In genomic region chr19:53852699-53853451, GRCm38 (mm10) we compare ENCODE assay signal across 8 mouse cellular contexts. TPM values are rescaled to one million over a fixed set of nuclear protein-coding genes. Genes with fewer than 3 reads are reported as not detected.
DNase-seq lines count a peak whose midpoint lies in the region; ATAC-seq lines count a peak whose summit lies in the region.

No protein-coding gene starts in this region.

- H3K9me3 ChIP-seq in heart, embryonic 15.5 days (replicated peaks) = no peaks in the 10 kb centered on the region
- no peaks in the 10 kb centered on the region for H3K9me3 ChIP-seq in heart, embryonic 12.5 days (replicated peaks)
- no peaks in the 10 kb centered on the region for H3K9me3 ChIP-seq in embryonic facial prominence, embryonic 10.5 days
- H3K9me3 ChIP-seq in hindbrain, embryonic 14.5 days (ENCODE audit: control insufficient read depth, low read length) = no peaks in the 10 kb centered on the region
- H3K9me3 ChIP-seq in midbrain, embryonic 14.5 days (ENCODE audit: control insufficient read depth, low read length) = no peaks in the 10 kb centered on the region
- H3K9me3 ChIP-seq in stomach, embryonic 16.5 days (replicated peaks; ENCODE audit: control insufficient read depth, low read length) = no peaks in the 10 kb centered on the region

- no peak overlapping the region for H3K4me2 ChIP-seq in heart, embryonic 15.5 days
- no peak overlapping the region for H3K4me2 ChIP-seq in heart, embryonic 12.5 days
- peak overlapping the region; percentile 35 for H3K4me2 ChIP-seq in hindbrain, embryonic 14.5 days (replicated peaks)
- peak overlapping the region; percentile 45 for H3K4me2 ChIP-seq in midbrain, embryonic 14.5 days (ENCODE audit: low read length)
- peak overlapping the region; percentile 30; the same call in 1 of the 2 replicates for H3K4me2 ChIP-seq in stomach, embryonic 16.5 days (ENCODE audit: low read depth, low read length)

- 61% methylated on average over 15 of the region's 15 CpGs for WGBS in heart, embryonic 15.5 days
- WGBS in heart, embryonic 12.5 days = 72% methylated on average over 15 of the region's 15 CpGs
- WGBS in embryonic facial prominence, embryonic 10.5 days = 55% methylated on average over 15 of the region's 15 CpGs
- WGBS in hindbrain, embryonic 14.5 days = 16% methylated on average over 15 of the region's 15 CpGs
- 13% methylated on average over 15 of the region's 15 CpGs for WGBS in midbrain, embryonic 14.5 days
- WGBS in stomach, embryonic 16.5 days = 31% methylated on average over 15 of the region's 15 CpGs

- H3K4me1 ChIP-seq in heart, embryonic 15.5 days (replicated peaks) = peaks cover 55% of the 10 kb centered on the region
- peaks cover 39% of the 10 kb centered on the region for H3K4me1 ChIP-seq in heart, embryonic 12.5 days (replicated peaks)
- H3K4me1 ChIP-seq in embryonic facial prominence, embryonic 10.5 days = peaks cover 57% of the 10 kb centered on the region
- peaks cover 26% of the 10 kb centered on the region for H3K4me1 ChIP-seq in hindbrain, embryonic 14.5 days (replicated peaks; ENCODE audit: control insufficient read depth, insufficient read depth, low read length)
- H3K4me1 ChIP-seq in midbrain, embryonic 14.5 days (ENCODE audit: control insufficient read depth, insufficient read depth, low read length) = peaks cover 35% of the 10 kb centered on the region
- H3K4me1 ChIP-seq in stomach, embryonic 16.5 days (ENCODE audit: control insufficient read depth, insufficient read depth, low read length) = peaks cover 35% of the 10 kb centered on the region

- peak; percentile 69 for DNase-seq in embryonic facial prominence, embryonic 10.5 days (ENCODE audit: low spot score)
- peak; percentile 83 for DNase-seq in hindbrain, embryonic 14.5 days (ENCODE audit: low spot score)
- peak; percentile 47 to 59 for DNase-seq in layer of hippocampus, postnatal 25 days (ENCODE audit: extremely low spot score in 1 of 2, low spot score in 1 of 2)
- DNase-seq in midbrain, embryonic 14.5 days = peak; percentile 88
- DNase-seq in c-Kit-positive CD71-positive TER-119-positive erythroid progenitor cells, embryonic 14.5 days (ENCODE audit: low spot score) = no peak

- no peaks in the 10 kb centered on the region for H3K27me3 ChIP-seq in heart, embryonic 15.5 days
- no peaks in the 10 kb centered on the region for H3K27me3 ChIP-seq in heart, embryonic 12.5 days (replicated peaks)
- H3K27me3 ChIP-seq in embryonic facial prominence, embryonic 10.5 days (replicated peaks; ENCODE audit: low read depth, poor library complexity, severe bottlenecking) = no peaks in the 10 kb centered on the region
- no peaks in the 10 kb centered on the region for H3K27me3 ChIP-seq in hindbrain, embryonic 14.5 days (ENCODE audit: control insufficient read depth, insufficient read depth, low read length)
- H3K27me3 ChIP-seq in midbrain, embryonic 14.5 days (ENCODE audit: control insufficient read depth, insufficient read depth, low read length) = no peaks in the 10 kb centered on the region
- no peaks in the 10 kb centered on the region for H3K27me3 ChIP-seq in stomach, embryonic 16.5 days (ENCODE audit: control insufficient read depth, insufficient read depth, low read length)

- peaks cover 9% of the 10 kb centered on the region; the same call in 1 of the 2 replicates for H3K36me3 ChIP-seq in heart, embryonic 15.5 days
- peaks cover 52% of the 10 kb centered on the region for H3K36me3 ChIP-seq in heart, embryonic 12.5 days
- no peaks in the 10 kb centered on the region for H3K36me3 ChIP-seq in embryonic facial prominence, embryonic 10.5 days (replicated peaks)
- H3K36me3 ChIP-seq in hindbrain, embryonic 14.5 days (replicated peaks; ENCODE audit: control insufficient read depth, insufficient read depth) = no peaks in the 10 kb centered on the region
- H3K36me3 ChIP-seq in midbrain, embryonic 14.5 days (ENCODE audit: control insufficient read depth, insufficient read depth, low read length) = no peaks in the 10 kb centered on the region
- no peaks in the 10 kb centered on the region for H3K36me3 ChIP-seq in stomach, embryonic 16.5 days (ENCODE audit: control insufficient read depth, insufficient read depth, low read length)

- H3K27ac ChIP-seq in heart, embryonic 15.5 days = peak overlapping the region; percentile 40; the same call in 1 of the 2 replicates
- H3K27ac ChIP-seq in heart, embryonic 12.5 days (ENCODE audit: poor library complexity, severe bottlenecking) = no peak overlapping the region
- peak overlapping the region; percentile 71 for H3K27ac ChIP-seq in embryonic facial prominence, embryonic 10.5 days (replicated peaks)
- H3K27ac ChIP-seq in hindbrain, embryonic 14.5 days = peak overlapping the region; percentile 87
- H3K27ac ChIP-seq in midbrain, embryonic 14.5 days (replicated peaks; ENCODE audit: low read depth, low read length) = peak overlapping the region; percentile 86
- H3K27ac ChIP-seq in stomach, embryonic 16.5 days (ENCODE audit: low read length) = peak overlapping the region; percentile 87

- ATAC-seq in heart, embryonic 15.5 days (replicated peaks; ENCODE audit: insufficient number of reproducible peaks, insufficient read depth, low FRiP score, low read depth) = no peak
- ATAC-seq in heart, embryonic 12.5 days (ENCODE audit: insufficient number of reproducible peaks, low FRiP score) = no peak
- ATAC-seq in hindbrain, embryonic 14.5 days (ENCODE audit: low FRiP score) = peak; percentile 83
- peak; percentile 87 for ATAC-seq in midbrain, embryonic 14.5 days (ENCODE audit: low FRiP score, low TSS enrichment)
- peak; percentile 78 for ATAC-seq in stomach, embryonic 16.5 days (ENCODE audit: insufficient read depth, low FRiP score)

- H3K9ac ChIP-seq in heart, embryonic 15.5 days = no peak overlapping the region
- H3K9ac ChIP-seq in heart, embryonic 12.5 days = no peak overlapping the region
- 0 out of 2 replicates have a peak overlapping the region, but pooled peaks have one; percentile 22 for H3K9ac ChIP-seq in hindbrain, embryonic 14.5 days
- H3K9ac ChIP-seq in midbrain, embryonic 14.5 days (replicated peaks; ENCODE audit: low read length) = no peak overlapping the region; the same call in 1 of the 2 replicates
- H3K9ac ChIP-seq in stomach, embryonic 16.5 days (ENCODE audit: low read length) = peak overlapping the region; percentile 37; the same call in 1 of the 2 replicates

- H3K4me3 ChIP-seq in heart, embryonic 15.5 days = no peak overlapping the region
- no peak overlapping the region for H3K4me3 ChIP-seq in heart, embryonic 12.5 days
- no peak overlapping the region; the same call in 1 of the 2 replicates for H3K4me3 ChIP-seq in embryonic facial prominence, embryonic 10.5 days
- H3K4me3 ChIP-seq in hindbrain, embryonic 14.5 days (replicated peaks; ENCODE audit: low read length) = no peak overlapping the region
- no peak overlapping the region for H3K4me3 ChIP-seq in midbrain, embryonic 14.5 days (replicated peaks; ENCODE audit: low read depth, low read length)
- H3K4me3 ChIP-seq in stomach, embryonic 16.5 days (replicated peaks; ENCODE audit: low read length) = no peak overlapping the region

RNA-seq across cellular contexts. Expression of gene Pdcd4, which starts 39.2 kb away (rescaled TPM):
- polyA plus RNA-seq in heart, embryonic 15.5 days (2015; fragmentation: Nextera tagmentation; extraction: Ambion mirVana) = 35.9 and 38.2 TPM in 2 replicates
- polyA plus RNA-seq in heart, embryonic 12.5 days (2016; fragmentation: Nextera tagmentation; extraction: Ambion mirVana) = 41.6 and 43.4 TPM in 2 replicates
- polyA plus RNA-seq in embryonic facial prominence, embryonic 10.5 days (2016; fragmentation: Nextera tagmentation; extraction: Ambion mirVana) = 66.5 and 78.8 TPM in 2 replicates
- polyA plus RNA-seq in hindbrain, embryonic 14.5 days (2014; fragmentation: Nextera tagmentation; extraction: Ambion mirVana) = 51.8 and 58.0 TPM in 2 replicates
- 100 to 1,000 TPM; 118 to 120 TPM for total RNA-seq in layer of hippocampus, postnatal 25 days (2021)
- polyA plus RNA-seq in midbrain, embryonic 14.5 days (2014; fragmentation: Nextera tagmentation; extraction: Ambion mirVana) = 73.9 and 74.2 TPM in 2 replicates
- polyA plus RNA-seq in stomach, embryonic 16.5 days (2015; fragmentation: Nextera tagmentation; extraction: Ambion mirVana) = 94.1 and 101 TPM in 2 replicates

Comparison
In these comparisons a context has a peak if more than half of its experiments do, and no peak if none do; other contexts are left out.
1. ATAC-seq: peak in hindbrain, embryonic 14.5 days (single experiment), midbrain, embryonic 14.5 days (single experiment) and stomach, embryonic 16.5 days (single experiment); none in heart, embryonic 15.5 days (single experiment) and heart, embryonic 12.5 days (single experiment).
2. H3K4me2 ChIP-seq: peak in hindbrain, embryonic 14.5 days (single experiment), midbrain, embryonic 14.5 days (single experiment) and stomach, embryonic 16.5 days (single experiment); none in heart, embryonic 15.5 days (single experiment) and heart, embryonic 12.5 days (single experiment).
3. H3K9ac ChIP-seq: peak in hindbrain, embryonic 14.5 days (single experiment) and stomach, embryonic 16.5 days (single experiment); none in heart, embryonic 15.5 days (single experiment), heart, embryonic 12.5 days (single experiment) and midbrain, embryonic 14.5 days (single experiment).